Mouse (Mus musculus): ENCODE data around the gene Snx17. TPM values are rescaled to one million over a fixed set of nuclear protein-coding genes. Genes with fewer than 3 reads are reported as not detected.

Gene Snx17
- polyA plus RNA-seq, 1 experiment from 2014 or later = 140 TPM

DNA sequence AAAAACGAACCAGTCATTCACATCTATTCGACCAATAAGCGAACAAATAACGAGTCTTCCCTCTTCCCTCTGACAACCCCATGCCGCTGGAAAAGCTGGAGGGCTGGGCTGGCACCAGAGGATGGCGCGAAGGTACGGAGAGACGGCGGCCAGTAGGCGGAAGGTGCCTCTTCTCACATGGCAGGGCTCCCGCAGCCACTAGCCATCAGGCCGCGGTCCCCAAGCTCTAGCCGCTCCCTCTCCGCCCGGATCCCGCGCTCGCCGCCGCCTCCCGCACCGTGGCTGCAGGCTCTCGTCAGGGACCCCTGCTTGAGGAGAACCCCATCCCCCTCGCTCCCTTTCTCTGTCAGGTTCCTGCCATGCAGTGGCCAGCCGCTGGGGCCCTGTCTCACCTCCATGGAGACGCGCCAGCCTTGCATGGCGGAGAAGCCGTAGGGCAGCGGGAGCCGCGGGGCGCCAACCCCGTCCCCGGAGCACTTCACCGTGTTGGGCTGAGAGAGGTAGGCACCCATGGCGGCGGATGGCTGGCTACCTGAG is 27.0 kb downstream of the Snx17 start:
- peaks cover 9% of the 10 kb centered on the region for H3K4me1 ChIP-seq
- peak overlapping the region; percentile 95 for H3K9ac ChIP-seq
- H3K27me3 ChIP-seq = no peaks in the 10 kb centered on the region
- H3K27ac ChIP-seq = peak overlapping the region; percentile 96
- H3K36me3 ChIP-seq = no peaks in the 10 kb centered on the region
- H3K4me2 ChIP-seq (replicated peaks) = peak overlapping the region; percentile 83
- H3K9me3 ChIP-seq (replicated peaks) = no peaks in the 10 kb centered on the region
- peak overlapping the region; percentile 97 for H3K4me3 ChIP-seq
- under 1% methylated on average over 40 of the region's 40 CpGs for WGBS
- peak; percentile 81 for ATAC-seq (ENCODE audit: low FRiP score)

- no peaks in the 10 kb centered on the region for H3K36me3 ChIP-seq
- WGBS = under 1% methylated on average over 52 of the region's 70 CpGs
- peak within 1 kb of the TSS; percentile 95 for H3K9ac ChIP-seq
- peak within 1 kb of the TSS; percentile 96 for H3K27ac ChIP-seq
- no peaks in the 10 kb centered on the region for H3K27me3 ChIP-seq
- peak within 1 kb of the TSS; percentile 97 for H3K4me3 ChIP-seq
- H3K9me3 ChIP-seq (replicated peaks) = no peaks in the 10 kb centered on the region
- ATAC-seq (ENCODE audit: low FRiP score) = peak; percentile 94
- peaks cover 9% of the 10 kb centered on the region for H3K4me1 ChIP-seq
- peak within 1 kb of the TSS; percentile 83 for H3K4me2 ChIP-seq (replicated peaks)
These were observed 27.6 kb downstream of the Snx17 start, which contains the start of gene Ppm1g for GRCm38 (mm10) chr5:31220448-31221303. TSS of gene Ppm1g (minus strand) at chr5:31220687.

DNA sequence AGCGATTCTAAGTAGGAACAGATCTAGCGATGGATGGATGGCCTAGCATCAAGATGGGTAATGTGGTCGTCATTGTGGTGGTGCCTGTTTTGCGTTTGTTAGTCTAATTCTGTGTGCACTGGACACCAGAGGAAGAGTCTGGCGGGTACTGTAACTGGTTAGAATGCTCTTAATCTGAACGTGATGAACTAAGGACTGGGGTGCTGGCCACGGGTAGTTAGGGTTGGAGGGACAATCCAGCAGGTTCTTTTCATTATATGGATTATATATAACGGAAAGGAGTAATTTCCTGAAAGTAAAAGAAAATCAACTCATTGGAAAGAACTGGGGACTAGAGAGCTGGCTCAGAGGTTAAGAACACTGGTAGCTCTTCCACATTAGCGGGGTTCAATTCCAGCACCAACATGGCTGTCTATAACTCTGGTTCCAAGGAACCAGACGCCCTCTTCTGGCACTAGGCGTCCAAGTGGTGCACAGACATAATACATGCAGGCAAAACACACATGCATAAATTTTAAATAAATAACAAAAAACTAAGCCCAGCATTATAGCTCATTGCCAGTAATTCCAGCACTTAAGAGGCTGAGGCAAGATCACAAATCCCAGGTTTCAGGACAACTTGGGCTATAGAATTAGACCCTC is 28.4 kb downstream of the Snx17 start:
- WGBS = 15% methylated on average over 11 of the region's 11 CpGs
- peak overlapping the region; percentile 83 for H3K4me2 ChIP-seq (replicated peaks)
- H3K9me3 ChIP-seq (replicated peaks) = no peaks in the 10 kb centered on the region
- H3K27ac ChIP-seq = peak overlapping the region; percentile 96
- peaks cover 9% of the 10 kb centered on the region for H3K4me1 ChIP-seq
- H3K9ac ChIP-seq = peak overlapping the region; percentile 95
- H3K4me3 ChIP-seq = peak overlapping the region; percentile 97
- H3K36me3 ChIP-seq = no peaks in the 10 kb centered on the region
- peak; percentile 21; the same call in 1 of the 2 replicates for ATAC-seq (ENCODE audit: low FRiP score)
- H3K27me3 ChIP-seq = no peaks in the 10 kb centered on the region

GRCm38 (mm10) chr5:31222696-31223095 is 29.7 kb downstream of the Snx17 start:
- H3K27ac ChIP-seq = no peak overlapping the region

GRCm38 (mm10) chr5:31226641-31227040 is 33.6 kb downstream of the Snx17 start:
- 83% methylated on average over 1 of the region's 1 CpGs for WGBS
- no peaks in the 10 kb centered on the region; the same call in 1 of the 2 replicates for H3K4me1 ChIP-seq
- no peaks in the 10 kb centered on the region for H3K36me3 ChIP-seq
- no peak overlapping the region for H3K4me3 ChIP-seq
- no peaks in the 10 kb centered on the region for H3K27me3 ChIP-seq
- H3K9ac ChIP-seq = no peak overlapping the region
- no peaks in the 10 kb centered on the region for H3K9me3 ChIP-seq (replicated peaks)
- no peak overlapping the region for H3K27ac ChIP-seq
- ATAC-seq (ENCODE audit: low FRiP score) = no peak
- no peak overlapping the region for H3K4me2 ChIP-seq (replicated peaks)

More at GRCm38 (mm10) chr5:31222696-31223095, 29.7 kb downstream of the Snx17 start:
- Histone ChIP-seq H3K27me3 (no peaks in the 10 kb centered on the region), H3K9me3 (replicated peaks) (no peaks in the 10 kb centered on the region), H3K9ac (no peak overlapping the region), H3K4me1 (peaks cover 9% of the 10 kb centered on the region), H3K4me2 (replicated peaks) (no peak overlapping the region), H3K36me3 (no peaks in the 10 kb centered on the region), H3K4me3 (no peak overlapping the region)
- no peak for ATAC-seq (ENCODE audit: low FRiP score)
- WGBS = 95% methylated on average over 9 of the region's 9 CpGs

DNA sequence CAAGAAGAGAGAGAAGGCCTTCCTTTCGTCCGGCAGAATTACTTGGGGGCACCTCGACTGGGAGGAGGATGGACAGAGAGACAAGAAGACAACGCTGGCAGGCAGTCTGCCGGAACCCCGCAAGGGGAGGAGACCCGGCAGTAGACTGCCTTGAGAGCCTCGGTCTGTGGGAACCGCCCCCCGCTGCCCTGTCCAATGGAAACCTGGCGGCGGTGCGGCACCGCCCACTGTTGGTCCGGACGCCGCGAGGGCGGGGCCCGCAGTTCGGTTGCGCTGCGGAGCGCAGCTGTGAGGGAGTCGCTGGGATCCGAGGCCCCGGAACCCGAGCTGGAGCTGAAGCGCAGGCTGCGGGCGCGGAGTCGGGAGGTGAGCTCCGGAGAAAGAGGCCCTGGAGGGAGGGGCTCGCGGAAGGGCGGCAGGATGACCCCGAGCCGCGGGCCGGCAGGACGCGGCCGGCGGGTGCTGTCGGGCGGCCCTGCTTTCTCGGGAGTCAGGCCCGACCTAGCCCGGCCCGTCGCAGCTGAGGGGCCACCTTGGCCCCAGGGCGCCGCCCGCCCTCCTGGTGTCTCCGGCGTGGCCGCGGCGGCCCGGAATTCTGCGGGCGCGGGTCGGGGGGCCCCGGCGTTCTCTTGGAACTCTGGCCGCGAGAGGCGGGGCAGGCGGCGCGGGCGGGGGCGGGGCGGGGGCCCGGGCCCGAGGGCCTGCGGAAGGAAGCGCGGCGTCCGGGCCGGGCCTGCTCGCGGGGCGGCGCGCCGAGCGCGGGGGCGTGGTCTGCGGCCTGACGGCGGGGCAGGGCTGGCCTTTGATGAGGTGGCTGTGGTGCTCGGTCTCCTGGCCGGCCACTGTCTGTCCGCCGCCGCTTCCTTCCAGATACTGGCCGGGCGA is 47.9 kb downstream of the Snx17 start, which contains the start of the genes Nrbp1 and Gm9970:
Gene Nrbp1 (plus strand): TSS at position 228 of the 885 bp plus-strand sequence.
Gene Gm9970 (minus strand): TSS at position 596 of the 885 bp plus-strand sequence.
- Histone ChIP-seq H3K4me1 (peaks cover 8% of the 10 kb centered on the region), H3K9me3 (replicated peaks) (no peaks in the 10 kb centered on the region; the same call in 1 of the 2 replicates), H3K36me3 (peaks cover 23% of the 10 kb centered on the region), H3K27ac (peak within 1 kb of the TSS; percentile 98), H3K27me3 (no peaks in the 10 kb centered on the region), H3K4me2 (replicated peaks) (peak within 1 kb of the TSS; percentile 77), H3K4me3 (peak within 1 kb of the TSS; percentile 96), H3K9ac (peak within 1 kb of the TSS; percentile 97)
- under 1% methylated on average over 73 of the region's 103 CpGs for WGBS
- peak; percentile 99 for ATAC-seq (ENCODE audit: low FRiP score)

- ATAC-seq (ENCODE audit: low FRiP score) = no peak; the same call in 1 of the 2 replicates
- H3K27me3 ChIP-seq = no peaks in the 10 kb centered on the region
- H3K9me3 ChIP-seq (replicated peaks) = no peaks in the 10 kb centered on the region
- peak overlapping the region; percentile 98 for H3K27ac ChIP-seq
- H3K4me1 ChIP-seq = peaks cover 8% of the 10 kb centered on the region
- WGBS = 1% methylated on average over 13 of the region's 13 CpGs
- H3K36me3 ChIP-seq = peaks cover 30% of the 10 kb centered on the region
- peak overlapping the region; percentile 97 for H3K9ac ChIP-seq
- peak overlapping the region; percentile 96 for H3K4me3 ChIP-seq
- peak overlapping the region; percentile 77 for H3K4me2 ChIP-seq (replicated peaks)
These were observed 48.6 kb downstream of the Snx17 start for GRCm38 (mm10) chr5:31241522-31242034.

- no peak for ATAC-seq (ENCODE audit: low FRiP score)
- 23% methylated on average over 10 of the region's 10 CpGs for WGBS
- H3K27me3 ChIP-seq = no peaks in the 10 kb centered on the region
- peak overlapping the region; percentile 97; the same call in 1 of the 2 replicates for H3K9ac ChIP-seq
- peaks cover 36% of the 10 kb centered on the region for H3K36me3 ChIP-seq
- H3K9me3 ChIP-seq (replicated peaks) = no peaks in the 10 kb centered on the region
- peak overlapping the region; percentile 77 for H3K4me2 ChIP-seq (replicated peaks)
- H3K4me3 ChIP-seq = peak overlapping the region; percentile 96
- H3K4me1 ChIP-seq = peaks cover 8% of the 10 kb centered on the region
- H3K27ac ChIP-seq = no peak overlapping the region
These were observed 49.2 kb downstream of the Snx17 start for GRCm38 (mm10) chr5:31242191-31242590.

Other genes starting within 250 kb of the Snx17 start
- 12.4 and 14.2 TPM in 2 replicates for gene Cgref1, start 247.6 kb upstream of the Snx17 start, polyA plus RNA-seq (2016; fragmentation: Nextera tagmentation; extraction: Ambion mirVana)
- gene Preb, start 232.9 kb upstream of the Snx17 start, polyA plus RNA-seq (2016; fragmentation: Nextera tagmentation; extraction: Ambion mirVana) = 120 and 127 TPM in 2 replicates
- gene Tcf23, start 224.6 kb upstream of the Snx17 start, polyA plus RNA-seq (2016; fragmentation: Nextera tagmentation; extraction: Ambion mirVana) = not detected in 2 replicates
- gene Atraid, start 144.9 kb upstream of the Snx17 start, polyA plus RNA-seq (2016; fragmentation: Nextera tagmentation; extraction: Ambion mirVana) = 119 and 122 TPM in 2 replicates
- 13.8 and 14.0 TPM in 2 replicates for gene Slc5a6, start 144.3 kb upstream of the Snx17 start, polyA plus RNA-seq (2016; fragmentation: Nextera tagmentation; extraction: Ambion mirVana)
- gene Cad, start 138.4 kb upstream of the Snx17 start, polyA plus RNA-seq (2016; fragmentation: Nextera tagmentation; extraction: Ambion mirVana) = 32.2 and 32.4 TPM in 2 replicates
- not detected in 2 replicates for gene Dnajc5g, start 86.9 kb upstream of the Snx17 start, polyA plus RNA-seq (2016; fragmentation: Nextera tagmentation; extraction: Ambion mirVana)
- gene Slc30a3, start 85.0 kb upstream of the Snx17 start, polyA plus RNA-seq (2016; fragmentation: Nextera tagmentation; extraction: Ambion mirVana) = 15.7 and 16.2 TPM in 2 replicates
- gene Trim54, start 76.5 kb upstream of the Snx17 start, polyA plus RNA-seq (2016; fragmentation: Nextera tagmentation; extraction: Ambion mirVana) = 0.40 and 0.86 TPM in 2 replicates
- not detected in 2 replicates for gene Ucn, start 54.4 kb upstream of the Snx17 start, polyA plus RNA-seq (2016; fragmentation: Nextera tagmentation; extraction: Ambion mirVana)
- gene Mpv17, start 39.0 kb upstream of the Snx17 start, polyA plus RNA-seq (2016; fragmentation: Nextera tagmentation; extraction: Ambion mirVana) = 50.1 and 54.4 TPM in 2 replicates
- 1.8 and 2.3 TPM in 2 replicates for gene Gm29609, start 13.3 kb upstream of the Snx17 start, polyA plus RNA-seq (2016; fragmentation: Nextera tagmentation; extraction: Ambion mirVana)
- 86.0 and 89.2 TPM in 2 replicates for gene Gtf3c2, start 13.1 kb upstream of the Snx17 start, polyA plus RNA-seq (2016; fragmentation: Nextera tagmentation; extraction: Ambion mirVana)
- gene Eif2b4, start 203 bp downstream of the Snx17 start, polyA plus RNA-seq (2016; fragmentation: Nextera tagmentation; extraction: Ambion mirVana) = 63.0 and 64.4 TPM in 2 replicates
- 22.9 and 24.8 TPM in 2 replicates for gene Zfp513, start 9.1 kb downstream of the Snx17 start, polyA plus RNA-seq (2016; fragmentation: Nextera tagmentation; extraction: Ambion mirVana)
- 149 TPM in 2 replicates for gene Ppm1g, start 27.5 kb downstream of the Snx17 start, polyA plus RNA-seq (2016; fragmentation: Nextera tagmentation; extraction: Ambion mirVana)
- 148 and 151 TPM in 2 replicates for gene Nrbp1, start 47.6 kb downstream of the Snx17 start, polyA plus RNA-seq (2016; fragmentation: Nextera tagmentation; extraction: Ambion mirVana)
- 0.57 and 0.94 TPM in 2 replicates for gene Gm9970, start 48.0 kb downstream of the Snx17 start, polyA plus RNA-seq (2016; fragmentation: Nextera tagmentation; extraction: Ambion mirVana)
- 6.3 and 9.6 TPM in 2 replicates for gene Krtcap3, start 58.5 kb downstream of the Snx17 start, polyA plus RNA-seq (2016; fragmentation: Nextera tagmentation; extraction: Ambion mirVana)
- gene Ift172, start 97.9 kb downstream of the Snx17 start, polyA plus RNA-seq (2016; fragmentation: Nextera tagmentation; extraction: Ambion mirVana) = 44.4 and 57.8 TPM in 2 replicates
- 66.9 and 68.2 TPM in 2 replicates for gene Fndc4, start 102.9 kb downstream of the Snx17 start, polyA plus RNA-seq (2016; fragmentation: Nextera tagmentation; extraction: Ambion mirVana)
- 0.38 TPM in 1 of 2 replicates, not detected in the other for gene Gckr, start 104.2 kb downstream of the Snx17 start, polyA plus RNA-seq (2016; fragmentation: Nextera tagmentation; extraction: Ambion mirVana)